Mouse (Mus musculus) hindbrain, embryonic 11.5 days (tissue): Measurements from ENCODE around the gene Psmc3ip. TPM values are rescaled to one million over a fixed set of nuclear protein-coding genes. Genes with fewer than 3 reads are reported as not detected.
"Not testable (repeated sequence)": the region's sequence is repeated elsewhere in the genome, so short reads cannot be mapped to it uniquely, and the experiment has no call there.

Source experiments
- ATAC-seq: fragments of 200-750 bp; cut with Nextera tagmentation; 2 replicates; pipeline ENCODE4 v1.8.0; 2017; ENCODE audit warnings: mild to moderate bottlenecking, moderate TSS enrichment, moderate library complexity; ENCODE audit not compliant: low FRiP score
- DNase-seq: peaks from one replicate; pipeline ENCODE4 v3.0.0-alpha.2; 2015; ENCODE audit warnings: low spot score
- H3K27ac ChIP-seq: fragments of 300-500 bp; sonication (generic); 2 replicates; pipeline ENCODE4 v1.5.1; 2014; ENCODE audit warnings: mild to moderate bottlenecking, low read depth, low read length
- H3K27me3 ChIP-seq: fragments of 300-500 bp; sonication (generic); 2 replicates; pipeline ENCODE4 v1.6.1; 2014; ENCODE audit warnings: mild to moderate bottlenecking, low read length, moderate library complexity, mixed read lengths; ENCODE audit not compliant: control insufficient read depth, insufficient read depth
- H3K36me3 ChIP-seq: fragments of 300-500 bp; sonication (generic); 2 replicates; pipeline ENCODE4 v1.6.1; 2014; ENCODE audit warnings: mild to moderate bottlenecking, low read length, moderate library complexity, mixed read lengths; ENCODE audit not compliant: control insufficient read depth, insufficient read depth
- H3K4me1 ChIP-seq: fragments of 300-500 bp; sonication (generic); replicated peaks from 2 replicates; pipeline ENCODE4 v1.6.1; 2014; ENCODE audit warnings: low read length, mixed read lengths; ENCODE audit not compliant: control insufficient read depth, insufficient read depth
- H3K4me2 ChIP-seq: fragments of 300-500 bp; sonication (generic); replicated peaks from 2 replicates; pipeline ENCODE4 v1.6.1; 2014; ENCODE audit warnings: mild to moderate bottlenecking, low read depth, low read length
- H3K4me3 ChIP-seq: fragments of 300-500 bp; sonication (generic); 2 replicates; pipeline ENCODE4 v1.5.1; 2014; ENCODE audit warnings: low read depth, low read length
- H3K9ac ChIP-seq: fragments of 300-500 bp; sonication (generic); 2 replicates; pipeline ENCODE4 v1.6.1; 2014; ENCODE audit warnings: low read depth, low read length
- H3K9me3 ChIP-seq: fragments of 300-500 bp; sonication (generic); 2 replicates; pipeline ENCODE4 v1.6.1; 2016; ENCODE audit warnings: low read length; ENCODE audit not compliant: control insufficient read depth
- WGBS: fragments of 180-500 bp; shearing (Covaris S2); extraction: QIAGEN DNeasy Blood & Tissue Kit; methylation state at CpG from one replicate; pipeline ENCODE4 v1.1.7; 2014; 5-methylcytosine and 5-hydroxymethylcytosine counted together
- polyA plus RNA-seq: library from polyadenylated mRNA; unstranded; fragments of >200 nt; fragmentation: Nextera tagmentation; extraction: Ambion mirVana; gene quantifications from 2 replicates; pipeline ENCODE4 v1.2.1, GENCODE M21; 2014

Psmc3ip gene
- polyA plus RNA-seq, 1 experiment from 2014 or later: 54.3 TPM

GRCm38 (mm10) chr11:101134217-101134865 is 39.1 kb upstream of the Psmc3ip start:
- ATAC-seq (no peak), DNase-seq (no peak)
- H3K4me2 ChIP-seq: no peak overlapping the region
- WGBS: 83% methylated on average over 13 of the region's 13 CpGs
- H3K9me3 ChIP-seq: no peaks in the 10 kb centered on the region
- no peak overlapping the region for H3K9ac ChIP-seq
- no peaks in the 10 kb centered on the region for H3K27me3 ChIP-seq
- H3K36me3 ChIP-seq: no peaks in the 10 kb centered on the region
- no peaks in the 10 kb centered on the region for H3K4me1 ChIP-seq
- no peak overlapping the region for H3K27ac ChIP-seq
- H3K4me3 ChIP-seq: no peak overlapping the region

DNA sequence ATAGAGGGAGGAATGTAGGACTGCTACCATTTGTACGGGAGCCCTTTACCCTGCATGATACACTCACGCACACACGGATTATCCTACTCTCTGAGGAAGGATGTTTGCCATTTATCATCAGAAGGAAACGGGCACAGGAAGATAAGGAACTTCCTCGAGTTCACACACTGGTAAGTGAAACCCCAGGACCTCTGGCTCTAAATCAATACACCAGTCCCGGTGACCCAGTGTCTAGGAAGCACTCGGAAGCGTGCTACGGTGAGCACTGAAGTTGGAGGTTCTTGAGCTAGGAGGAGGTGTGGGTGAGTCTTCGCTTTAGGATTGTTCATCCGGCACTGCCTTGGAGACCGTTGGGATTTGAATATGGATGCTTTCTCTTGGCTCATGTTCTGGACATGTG is 37.8 kb upstream of the Psmc3ip start:
- no peak overlapping the region for H3K27ac ChIP-seq
- 81% methylated on average over 12 of the region's 12 CpGs for WGBS

DNA sequence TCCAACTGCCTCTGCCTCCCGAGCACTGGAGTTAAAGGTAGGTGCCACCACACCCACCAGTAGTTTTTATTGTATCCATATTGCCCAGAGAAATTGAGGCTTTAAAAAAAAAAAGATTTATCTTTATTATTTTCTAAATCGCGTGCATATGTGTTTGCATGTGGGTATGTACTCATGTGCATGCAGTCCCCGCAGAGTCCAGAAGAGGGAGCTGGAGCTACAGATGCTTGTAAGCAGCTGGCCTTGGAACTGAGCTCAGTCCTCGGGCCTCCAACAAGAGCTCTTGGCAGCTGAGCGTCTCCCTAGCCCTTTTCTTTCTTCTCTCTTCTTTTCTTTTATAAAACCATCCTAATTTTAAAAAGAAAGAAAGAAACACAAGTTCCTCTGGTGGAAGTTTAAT is 36.5 kb upstream of the Psmc3ip start:
- no peaks in the 10 kb centered on the region for H3K27me3 ChIP-seq
- no peak overlapping the region for H3K27ac ChIP-seq
- peak; percentile 48 for DNase-seq
- H3K36me3 ChIP-seq: peaks cover under 1% of the 10 kb centered on the region; the same call in 1 of the 2 replicates
- no peaks in the 10 kb centered on the region for H3K4me1 ChIP-seq
- ATAC-seq: no peak
- H3K4me2 ChIP-seq: no peak overlapping the region
- H3K9me3 ChIP-seq: no peaks in the 10 kb centered on the region
- 90% methylated on average over 6 of the region's 6 CpGs for WGBS
- H3K9ac ChIP-seq: no peak overlapping the region
- H3K4me3 ChIP-seq: no peak overlapping the region

More for the DNA sequence above, 37.8 kb upstream of the Psmc3ip start:
- Histone ChIP-seq H3K4me3 (no peak overlapping the region), H3K36me3 (no peaks in the 10 kb centered on the region), H3K9ac (no peak overlapping the region), H3K4me1 (no peaks in the 10 kb centered on the region), H3K27me3 (no peaks in the 10 kb centered on the region), H3K4me2 (no peak overlapping the region), H3K9me3 (no peaks in the 10 kb centered on the region)
- DNase-seq (no peak), ATAC-seq (no peak)

DNA sequence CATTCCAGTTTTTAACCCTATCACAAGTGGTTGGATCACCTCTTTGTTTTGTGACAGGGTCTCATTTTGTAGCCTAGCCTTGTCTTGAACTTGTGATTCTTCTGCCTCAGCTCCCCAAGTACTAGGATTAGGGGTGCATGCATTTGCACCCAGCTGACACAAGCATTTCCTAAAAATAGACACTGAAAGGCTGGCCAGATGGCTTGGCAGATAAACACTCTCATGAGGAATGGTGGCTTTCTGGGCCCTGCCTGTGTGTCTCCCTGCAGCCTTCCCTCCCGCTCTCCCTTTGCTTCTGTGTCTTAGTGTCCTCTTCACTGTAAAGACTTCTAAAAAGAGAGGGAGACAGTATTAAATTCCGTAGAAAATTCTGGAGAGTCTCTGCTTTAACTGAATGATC is 36.0 kb upstream of the Psmc3ip start:
- 94% methylated on average over 2 of the region's 2 CpGs for WGBS
- no peak overlapping the region for H3K4me2 ChIP-seq
- H3K27ac ChIP-seq: no peak overlapping the region
- no peak overlapping the region for H3K9ac ChIP-seq
- ATAC-seq (no peak), DNase-seq (no peak)
- H3K9me3 ChIP-seq: no peaks in the 10 kb centered on the region
- H3K4me1 ChIP-seq: no peaks in the 10 kb centered on the region
- no peaks in the 10 kb centered on the region for H3K27me3 ChIP-seq
- H3K36me3 ChIP-seq: peaks cover 6% of the 10 kb centered on the region
- H3K4me3 ChIP-seq: no peak overlapping the region

DNA sequence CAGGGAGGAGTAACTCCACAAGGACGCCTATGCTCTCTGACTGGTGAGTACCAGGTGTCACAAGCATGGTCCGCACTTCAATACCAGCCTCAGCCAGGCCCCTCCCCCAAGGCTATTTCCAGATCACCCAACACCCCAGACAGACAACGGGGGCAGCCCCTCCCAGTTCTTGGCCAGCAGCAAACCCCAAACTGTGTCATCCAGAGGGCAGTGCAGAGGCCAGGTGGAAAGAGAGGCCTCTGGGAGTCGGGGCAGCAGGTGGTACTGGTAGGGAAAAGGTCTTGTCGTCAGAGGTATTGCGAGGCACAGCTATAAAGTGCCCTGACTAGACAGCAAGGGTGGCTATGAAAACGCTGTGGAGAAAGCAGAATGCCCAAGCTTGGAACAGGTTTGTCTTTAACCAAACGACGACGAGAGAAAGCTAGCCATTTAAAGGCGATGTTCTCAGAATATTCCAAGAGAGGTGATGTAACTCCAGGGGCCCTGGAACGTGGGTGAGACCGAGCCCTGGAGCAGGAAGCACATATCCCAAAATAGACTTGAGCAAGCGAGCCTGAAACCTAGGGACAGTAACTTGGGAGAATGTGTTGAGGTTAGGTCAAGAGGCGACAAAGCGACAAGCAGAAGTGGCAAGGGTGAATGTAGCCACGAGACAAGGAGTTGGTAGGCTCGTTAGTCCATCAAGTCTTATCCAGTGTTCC is 35.0 kb upstream of the Psmc3ip start:
- H3K4me3 ChIP-seq: no peak overlapping the region
- no peaks in the 10 kb centered on the region for H3K9me3 ChIP-seq
- H3K27ac ChIP-seq: no peak overlapping the region
- peaks cover 11% of the 10 kb centered on the region for H3K36me3 ChIP-seq
- no peaks in the 10 kb centered on the region for H3K27me3 ChIP-seq
- no peak overlapping the region for H3K4me2 ChIP-seq
- DNase-seq (no peak), ATAC-seq (no peak)
- H3K4me1 ChIP-seq: no peaks in the 10 kb centered on the region
- no peak overlapping the region for H3K9ac ChIP-seq
- WGBS: 57% methylated on average over 18 of the region's 18 CpGs

GRCm38 (mm10) chr11:101128996-101129577 is 33.9 kb upstream of the Psmc3ip start:
- Histone ChIP-seq H3K4me2 (no peak overlapping the region), H3K9me3 (no peaks in the 10 kb centered on the region), H3K9ac (no peak overlapping the region), H3K36me3 (peaks cover 11% of the 10 kb centered on the region), H3K4me1 (no peaks in the 10 kb centered on the region), H3K4me3 (no peak overlapping the region), H3K27me3 (no peaks in the 10 kb centered on the region), H3K27ac (no peak overlapping the region)
- DNase-seq (no peak), ATAC-seq (no peak)
- 88% methylated on average over 11 of the region's 11 CpGs for WGBS

- H3K4me3 ChIP-seq: no peak overlapping the region
- whole genome bisulfite sequencing: 100% methylated on average over 1 of the region's 1 CpGs
- H3K9ac ChIP-seq: no peak overlapping the region
- no peak overlapping the region for H3K27ac ChIP-seq
- H3K9me3 ChIP-seq: no peaks in the 10 kb centered on the region
- no peak for DNase-seq
- H3K4me2 ChIP-seq: no peak overlapping the region
- H3K4me1 ChIP-seq: no peaks in the 10 kb centered on the region
- no peaks in the 10 kb centered on the region for H3K27me3 ChIP-seq
- no peak for ATAC-seq
- H3K36me3 ChIP-seq: peaks cover 16% of the 10 kb centered on the region
These were observed 31.8 kb upstream of the Psmc3ip start for GRCm38 (mm10) chr11:101127075-101127474.

GRCm38 (mm10) chr11:101125008-101125407 is 29.8 kb upstream of the Psmc3ip start:
- not testable (repeated sequence) for H3K4me1 ChIP-seq, H3K9ac ChIP-seq, H3K4me3 ChIP-seq, DNase-seq, ATAC-seq, H3K4me2 ChIP-seq, H3K27me3 ChIP-seq, H3K9me3 ChIP-seq, H3K27ac ChIP-seq
- H3K36me3 ChIP-seq: peaks cover 16% of the 10 kb centered on the region
- 94% methylated on average over 6 of the region's 9 CpGs for WGBS

- not testable (repeated sequence) for H3K4me1 ChIP-seq, H3K4me2 ChIP-seq, H3K9ac ChIP-seq, ATAC-seq, H3K27ac ChIP-seq, H3K9me3 ChIP-seq, H3K27me3 ChIP-seq, H3K4me3 ChIP-seq, DNase-seq
- WGBS: 95% methylated on average over 8 of the region's 8 CpGs
- H3K36me3 ChIP-seq: peaks cover 16% of the 10 kb centered on the region
These were observed 29.3 kb upstream of the Psmc3ip start for GRCm38 (mm10) chr11:101124494-101124893.
